Mouse (Mus musculus): ENCODE data around the gene Ambra1. TPM values are rescaled to one million over a fixed set of nuclear protein-coding genes. Genes with fewer than 3 reads are reported as not detected.

Gene Ambra1
- polyA plus RNA-seq, 1 experiment from 2014 or later, result 23.5 TPM

GRCm38 (mm10) chr2:91945483-91945882 is 215.5 kb downstream of the Ambra1 start, which contains the start of gene Gm9821:
Gene Gm9821, plus strand, starts transcription at chr2:91945703.
- Histone ChIP-seq H3K4me1 (peaks cover 50% of the 10 kb centered on the region), H3K27me3 (no peaks in the 10 kb centered on the region), H3K9me3 (no peaks in the 10 kb centered on the region), H3K36me3 (peaks cover 8% of the 10 kb centered on the region), H3K9ac (peak within 1 kb of the TSS; percentile 47; the same call in 1 of the 2 replicates), H3K4me3 (no peak within 1 kb of the TSS), H3K27ac (peak within 1 kb of the TSS; percentile 22; the same call in 1 of the 2 replicates), H3K4me2 (no peak within 1 kb of the TSS)
- 81% methylated on average over 18 of the region's 18 CpGs for WGBS
- no peak for ATAC-seq (ENCODE audit: insufficient number of reproducible peaks, insufficient read depth, low FRiP score, low TSS enrichment, low read depth)

- Histone ChIP-seq H3K27me3 (no peaks in the 10 kb centered on the region), H3K4me3 (no peak overlapping the region), H3K36me3 (peaks cover 3% of the 10 kb centered on the region; the same call in 1 of the 2 replicates), H3K27ac (no peak overlapping the region), H3K9me3 (no peaks in the 10 kb centered on the region), H3K4me1 (peaks cover 54% of the 10 kb centered on the region), H3K9ac (0 out of 2 replicates have a peak overlapping the region, but pooled peaks have one; percentile 46), H3K4me2 (no peak overlapping the region)
- no peak for ATAC-seq (ENCODE audit: insufficient number of reproducible peaks, insufficient read depth, low FRiP score, low TSS enrichment, low read depth)
- 69% methylated on average over 6 of the region's 6 CpGs for WGBS
Measured at GRCm38 (mm10) chr2:91946836-91947235, 216.9 kb downstream of the Ambra1 start.

GRCm38 (mm10) chr2:91947397-91948150 is 217.6 kb downstream of the Ambra1 start:
- Histone ChIP-seq H3K4me3 (no peak overlapping the region), H3K4me2 (no peak overlapping the region), H3K27ac (peak overlapping the region; percentile 33), H3K9ac (no peak overlapping the region), H3K27me3 (no peaks in the 10 kb centered on the region), H3K36me3 (no peaks in the 10 kb centered on the region), H3K9me3 (no peaks in the 10 kb centered on the region), H3K4me1 (peaks cover 54% of the 10 kb centered on the region)
- ATAC-seq (ENCODE audit: insufficient number of reproducible peaks, insufficient read depth, low FRiP score, low TSS enrichment, low read depth), result no peak
- 46% methylated on average over 11 of the region's 11 CpGs for WGBS

- Histone ChIP-seq H3K4me1 (peaks cover 54% of the 10 kb centered on the region), H3K9me3 (no peaks in the 10 kb centered on the region), H3K27ac (peak overlapping the region; percentile 33; the same call in 1 of the 2 replicates), H3K4me2 (no peak overlapping the region), H3K27me3 (no peaks in the 10 kb centered on the region), H3K36me3 (no peaks in the 10 kb centered on the region), H3K4me3 (no peak overlapping the region), H3K9ac (no peak overlapping the region)
- WGBS, result 67% methylated on average over 6 of the region's 6 CpGs
- no peak for ATAC-seq (ENCODE audit: insufficient number of reproducible peaks, insufficient read depth, low FRiP score, low TSS enrichment, low read depth)
Measured at GRCm38 (mm10) chr2:91948151-91948509, 218.2 kb downstream of the Ambra1 start.

- H3K27me3 ChIP-seq, result no peaks in the 10 kb centered on the region
- ATAC-seq (ENCODE audit: insufficient number of reproducible peaks, insufficient read depth, low FRiP score, low TSS enrichment, low read depth), result no peak
- peaks cover 56% of the 10 kb centered on the region for H3K4me1 ChIP-seq
- 76% methylated on average over 3 of the region's 3 CpGs for WGBS
- H3K36me3 ChIP-seq, result no peaks in the 10 kb centered on the region
- no peaks in the 10 kb centered on the region for H3K9me3 ChIP-seq
- H3K4me2 ChIP-seq, result no peak overlapping the region
- H3K27ac ChIP-seq, result no peak overlapping the region
- no peak overlapping the region for H3K4me3 ChIP-seq
- no peak overlapping the region for H3K9ac ChIP-seq
Measured at GRCm38 (mm10) chr2:91948792-91949241, 218.9 kb downstream of the Ambra1 start.

- Histone ChIP-seq H3K4me2 (peak overlapping the region; percentile 52), H3K27ac (peak overlapping the region; percentile 66), H3K4me3 (peak overlapping the region; percentile 29), H3K36me3 (no peaks in the 10 kb centered on the region), H3K9me3 (no peaks in the 10 kb centered on the region), H3K9ac (peak overlapping the region; percentile 65), H3K27me3 (no peaks in the 10 kb centered on the region), H3K4me1 (peaks cover 54% of the 10 kb centered on the region)
- WGBS, result 68% methylated on average over 17 of the region's 17 CpGs
- ATAC-seq (ENCODE audit: insufficient number of reproducible peaks, insufficient read depth, low FRiP score, low TSS enrichment, low read depth), result peak; percentile 16; the same call in 1 of the 2 replicates
Measured at GRCm38 (mm10) chr2:91949411-91950274, 219.7 kb downstream of the Ambra1 start.

- H3K4me3 ChIP-seq, result peak overlapping the region; percentile 29
- peaks cover 52% of the 10 kb centered on the region for H3K4me1 ChIP-seq
- no peaks in the 10 kb centered on the region for H3K36me3 ChIP-seq
- H3K27ac ChIP-seq, result peak overlapping the region; percentile 66
- H3K4me2 ChIP-seq, result peak overlapping the region; percentile 52
- WGBS, result 19% methylated on average over 15 of the region's 15 CpGs
- H3K27me3 ChIP-seq, result no peaks in the 10 kb centered on the region
- H3K9me3 ChIP-seq, result no peaks in the 10 kb centered on the region
- peak overlapping the region; percentile 65 for H3K9ac ChIP-seq
- ATAC-seq (ENCODE audit: insufficient number of reproducible peaks, insufficient read depth, low FRiP score, low TSS enrichment, low read depth), result 0 out of 2 replicates have a peak, but pooled peaks have one; percentile 52
Measured at GRCm38 (mm10) chr2:91950275-91951085, 220.5 kb downstream of the Ambra1 start.

GRCm38 (mm10) chr2:91953825-91954224 is 223.9 kb downstream of the Ambra1 start:
- 18% methylated on average over 5 of the region's 5 CpGs for WGBS
- no peak for ATAC-seq (ENCODE audit: insufficient number of reproducible peaks, insufficient read depth, low FRiP score, low TSS enrichment, low read depth)
- H3K27ac ChIP-seq, result peak overlapping the region; percentile 1; the same call in 1 of the 2 replicates
- no peak overlapping the region for H3K9ac ChIP-seq
- no peak overlapping the region for H3K4me3 ChIP-seq
- no peak overlapping the region for H3K4me2 ChIP-seq
- H3K9me3 ChIP-seq, result no peaks in the 10 kb centered on the region
- H3K36me3 ChIP-seq, result no peaks in the 10 kb centered on the region
- H3K27me3 ChIP-seq, result no peaks in the 10 kb centered on the region
- H3K4me1 ChIP-seq, result peaks cover 54% of the 10 kb centered on the region

- ATAC-seq (ENCODE audit: insufficient number of reproducible peaks, insufficient read depth, low FRiP score, low TSS enrichment, low read depth), result no peak
- Histone ChIP-seq H3K27me3 (no peaks in the 10 kb centered on the region), H3K9ac (no peak overlapping the region), H3K9me3 (no peaks in the 10 kb centered on the region), H3K4me2 (no peak overlapping the region), H3K4me1 (peaks cover 49% of the 10 kb centered on the region), H3K36me3 (no peaks in the 10 kb centered on the region), H3K4me3 (no peak overlapping the region), H3K27ac (no peak overlapping the region)
- 90% methylated on average over 4 of the region's 4 CpGs for WGBS
Measured at GRCm38 (mm10) chr2:91955121-91955591, 225.2 kb downstream of the Ambra1 start.

- ATAC-seq (ENCODE audit: insufficient number of reproducible peaks, insufficient read depth, low FRiP score, low TSS enrichment, low read depth), result no peak
- whole genome bisulfite sequencing, result 71% methylated on average over 6 of the region's 6 CpGs
- peaks cover 46% of the 10 kb centered on the region for H3K4me1 ChIP-seq
Measured at GRCm38 (mm10) chr2:91955875-91956274, 225.9 kb downstream of the Ambra1 start.

More at GRCm38 (mm10) chr2:91955875-91956274, 225.9 kb downstream of the Ambra1 start:
- no peaks in the 10 kb centered on the region for H3K36me3 ChIP-seq
- H3K9me3 ChIP-seq, result no peaks in the 10 kb centered on the region
- H3K4me3 ChIP-seq, result no peak overlapping the region
- H3K4me2 ChIP-seq, result no peak overlapping the region
- no peak overlapping the region for H3K27ac ChIP-seq
- no peaks in the 10 kb centered on the region for H3K27me3 ChIP-seq
- no peak overlapping the region for H3K9ac ChIP-seq

All from embryonic facial prominence, embryonic 13.5 days (tissue).